Mouse (Mus musculus) hematopoietic multipotent progenitor cell, adult 10-12 weeks (in vitro differentiated cells): Measurements from ENCODE around the gene Slamf7. TPM values are rescaled to one million over a fixed set of nuclear protein-coding genes. Genes with fewer than 3 reads are reported as not detected.

Experiments used
- polyA plus RNA-seq: library from polyadenylated mRNA; stranded (reverse); fragments of >175 nt; gene quantifications from 2 replicates; pipeline ENCODE4 v1.2.3, GENCODE M21; 2012; ENCODE audit warnings: low replicate concordance

Slamf7 gene
- polyA plus RNA-seq: 5.1 and 5.5 TPM in 2 replicates

GRCm38 (mm10) chr1:171652734-171653133 lies at the start of gene Slamf7:
TSS of gene Slamf7 (minus strand) at chr1:171653035.

GRCm38 (mm10) chr1:171681531-171682299 lies 28.9 kb upstream of the Slamf7 start, which contains the start of gene Cd48:
TSS of gene Cd48 (plus strand) at chr1:171682009.

GRCm38 (mm10) chr1:171607176-171607575 lies 45.7 kb downstream of the Slamf7 start, which contains the start of gene Ly9:
TSS of gene Ly9 (minus strand) at chr1:171607410.

Other genes with a start within 250 kb of the Slamf7 start
- 54.0 and 85.7 TPM in 2 replicates for gene Usf1, start 241.7 kb downstream of the Slamf7 start, polyA plus RNA-seq
- gene Tstd1, start 234.2 kb downstream of the Slamf7 start, polyA plus RNA-seq: 1.4 TPM in 1 of 2 replicates, not detected in the other
- 0.16 and 1.7 TPM in 2 replicates for gene F11r, start 215.5 kb downstream of the Slamf7 start, polyA plus RNA-seq
- 17.0 and 18.6 TPM in 2 replicates for gene Alyref2, start 149.6 kb downstream of the Slamf7 start, polyA plus RNA-seq
- 0.36 and 1.6 TPM in 2 replicates for gene Itln1, start 117.7 kb downstream of the Slamf7 start, polyA plus RNA-seq
- gene Cd244a, start 93.8 kb downstream of the Slamf7 start, polyA plus RNA-seq: 1.1 and 1.5 TPM in 2 replicates
- gene Ly9, start 45.6 kb downstream of the Slamf7 start, polyA plus RNA-seq: 10.9 and 18.3 TPM in 2 replicates
- gene Cd48, start 29.0 kb upstream of the Slamf7 start, polyA plus RNA-seq: 9.6 and 15.3 TPM in 2 replicates
- 1.3 and 5.6 TPM in 2 replicates for gene Slamf1, start 114.1 kb upstream of the Slamf7 start, polyA plus RNA-seq
- 4.4 and 12.5 TPM in 2 replicates for gene Cd84, start 186.7 kb upstream of the Slamf7 start, polyA plus RNA-seq
- 0.46 and 1.7 TPM in 2 replicates for gene Gm10521, start 242.6 kb upstream of the Slamf7 start, polyA plus RNA-seq